Mouse (Mus musculus) right cerebral cortex, adult 2 months (tissue): Measurements from ENCODE around the gene Slc2a13.
A peak's percentile ranks its signal among the peaks of the same experiment; 100 is the strongest.

Source experiments
- DNase-seq, 2 experiments: peaks; one replicate each; pipeline ENCODE4 v3.0.0; 2021 to 2022; ENCODE audit warnings: low spot score in 2 of 2

Gene Slc2a13

DNA sequence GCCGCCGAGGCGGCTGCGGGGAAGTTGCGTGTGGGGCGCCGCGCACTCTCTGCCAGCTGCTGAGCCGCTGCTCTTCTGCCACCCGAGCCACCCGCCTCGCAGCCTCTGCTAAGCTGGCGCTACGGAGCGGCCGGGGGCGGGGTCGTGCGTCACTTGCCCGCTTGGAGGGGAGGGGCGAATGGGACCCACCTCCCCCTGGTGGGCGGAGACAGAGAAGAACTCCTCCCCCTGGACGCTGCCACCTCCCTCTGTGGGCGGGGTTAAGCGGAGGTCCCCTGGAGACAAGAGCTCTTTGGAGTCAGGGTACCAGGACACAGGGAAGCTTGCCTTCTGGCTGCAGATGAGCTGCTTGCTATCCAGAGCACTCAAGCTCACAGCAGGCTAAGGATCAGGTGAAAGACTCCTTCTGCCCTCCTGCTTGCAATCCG lies at the start of gene Slc2a13:
Gene Slc2a13, minus strand, starts transcription at position 151 of the 428 bp plus-strand sequence.
- DNase-seq = peak; percentile 88 to 90

GRCm38 (mm10) chr15:91616016-91616415 lies 43.0 kb upstream of the Slc2a13 start:
- DNase-seq = no peak

GRCm38 (mm10) chr15:91615532-91615931 lies 42.5 kb upstream of the Slc2a13 start:
- no peak for DNase-seq

GRCm38 (mm10) chr15:91613981-91614665 lies 41.1 kb upstream of the Slc2a13 start:
- peak; percentile 86 to 87 for DNase-seq

DNA sequence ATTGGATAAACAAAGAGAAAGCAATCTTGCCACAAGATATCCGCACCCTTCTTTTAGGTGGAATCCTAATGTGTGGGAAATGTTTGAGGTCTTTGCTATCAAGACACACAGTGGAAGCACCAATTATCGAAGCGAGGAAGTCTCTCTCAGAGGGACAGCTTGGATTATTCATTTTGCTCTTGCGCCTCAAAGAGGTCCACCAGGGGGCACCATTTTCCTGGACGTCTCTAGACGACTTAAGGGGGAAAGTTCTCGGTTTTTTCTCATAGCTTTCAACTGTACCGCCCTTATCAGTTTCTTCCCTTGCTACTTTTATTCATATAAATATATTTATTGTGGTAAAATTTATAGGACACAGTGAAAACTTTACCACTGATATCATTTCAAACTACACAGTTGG lies 36.7 kb upstream of the Slc2a13 start:
- peak; percentile 64 to 73 for DNase-seq

DNA sequence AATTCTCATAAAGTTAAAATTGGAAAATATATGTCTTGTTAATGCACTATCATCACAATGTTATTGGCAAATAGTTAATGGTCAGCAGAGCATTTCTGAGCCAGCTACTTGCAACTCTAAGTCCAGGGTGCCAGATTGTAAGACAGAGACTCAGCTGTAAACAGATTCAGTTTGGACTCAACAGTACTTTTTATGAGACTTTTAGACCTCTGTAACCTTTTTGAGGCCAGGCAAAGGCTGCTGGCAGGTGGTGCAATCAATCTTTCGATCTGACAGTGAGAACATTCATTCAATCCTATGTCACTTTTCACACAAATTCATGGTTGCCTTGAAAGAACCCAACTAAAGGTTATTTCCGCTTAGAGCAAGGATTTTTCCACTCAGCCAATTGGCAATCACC lies 35.8 kb upstream of the Slc2a13 start:
- DNase-seq = no peak

DNA sequence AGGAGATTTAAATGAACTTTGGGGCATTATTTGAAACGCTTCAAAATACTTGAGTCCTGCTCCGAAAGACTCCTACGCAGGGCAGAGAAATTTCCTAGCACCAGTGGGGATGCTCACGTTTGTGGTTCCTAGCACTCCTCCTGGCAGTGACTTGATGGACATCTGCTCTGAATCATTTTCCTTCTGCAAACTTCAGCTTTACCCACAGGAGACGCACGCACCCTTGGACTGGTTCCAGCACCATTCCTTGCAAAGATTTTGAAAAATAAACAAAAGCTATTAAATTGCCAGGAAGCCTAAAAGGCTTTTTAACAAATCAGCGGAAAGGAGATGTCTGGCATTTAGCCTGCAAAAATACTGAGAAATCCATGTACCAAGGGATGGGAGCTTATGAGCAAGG lies 28.1 kb upstream of the Slc2a13 start:
- DNase-seq = peak; percentile 53 to 54

DNA sequence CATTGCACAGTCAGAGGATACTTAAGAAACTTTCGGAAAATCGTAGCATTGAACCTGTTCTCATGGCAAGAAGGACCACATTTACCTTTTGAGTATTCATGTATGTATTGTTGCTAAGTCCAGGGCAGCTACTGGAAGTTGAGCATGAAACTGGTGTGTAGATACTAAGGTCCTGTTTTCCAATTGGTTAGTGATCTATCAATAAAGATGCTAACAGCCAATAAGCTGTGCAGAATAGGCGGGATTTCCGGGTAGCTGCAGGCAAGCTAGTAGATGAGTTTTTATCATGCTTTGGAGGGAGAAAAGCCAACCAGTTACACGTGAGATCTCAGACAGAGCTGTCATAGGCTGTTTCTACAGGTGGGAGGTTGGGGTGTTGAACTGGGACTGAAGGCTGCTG lies 24.2 kb upstream of the Slc2a13 start:
- DNase-seq = no peak

GRCm38 (mm10) chr15:91574492-91574891 lies 1.4 kb upstream of the Slc2a13 start:
- DNase-seq = peak; percentile 91 to 92

DNA sequence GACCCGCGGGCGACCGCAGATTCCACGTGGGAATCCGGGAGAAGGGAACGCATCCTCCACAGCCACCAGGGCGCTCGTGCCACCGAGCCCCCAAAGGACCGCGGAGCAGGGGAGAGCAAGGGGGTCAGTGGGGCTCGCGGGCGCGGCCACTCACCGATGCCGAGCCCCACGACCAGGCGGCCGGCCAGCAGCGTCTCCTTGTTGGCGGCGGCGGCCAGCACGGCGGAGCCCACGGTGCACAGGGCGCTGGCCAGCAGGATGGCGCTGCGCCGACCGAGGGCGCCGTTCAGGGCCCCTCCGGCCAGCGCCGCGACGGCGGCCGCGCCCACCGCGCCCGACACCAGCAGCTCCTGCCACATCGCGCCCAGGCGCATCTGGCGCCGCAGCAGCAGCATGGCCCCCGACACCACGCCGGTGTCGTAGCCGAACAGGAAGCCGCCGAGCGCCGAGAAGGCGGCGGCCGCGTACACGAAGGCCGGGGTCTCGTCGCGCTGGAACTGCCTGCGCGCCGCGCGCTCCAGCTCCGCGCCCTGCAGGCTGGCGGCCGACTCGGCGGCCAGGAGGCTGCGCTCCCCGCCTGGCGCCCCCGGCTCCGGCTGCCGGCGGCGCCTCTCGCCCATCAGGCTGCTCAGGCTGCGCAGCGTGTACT lies 516 bp downstream of the Slc2a13 start:
- peak in 1 of 2 experiments; percentile 31 for DNase-seq

- no peak for DNase-seq
Measured at GRCm38 (mm10) chr15:91571981-91572380, 1.1 kb downstream of the Slc2a13 start.

- DNase-seq = no peak
Measured at GRCm38 (mm10) chr15:91566784-91567183, 6.3 kb downstream of the Slc2a13 start.

DNA sequence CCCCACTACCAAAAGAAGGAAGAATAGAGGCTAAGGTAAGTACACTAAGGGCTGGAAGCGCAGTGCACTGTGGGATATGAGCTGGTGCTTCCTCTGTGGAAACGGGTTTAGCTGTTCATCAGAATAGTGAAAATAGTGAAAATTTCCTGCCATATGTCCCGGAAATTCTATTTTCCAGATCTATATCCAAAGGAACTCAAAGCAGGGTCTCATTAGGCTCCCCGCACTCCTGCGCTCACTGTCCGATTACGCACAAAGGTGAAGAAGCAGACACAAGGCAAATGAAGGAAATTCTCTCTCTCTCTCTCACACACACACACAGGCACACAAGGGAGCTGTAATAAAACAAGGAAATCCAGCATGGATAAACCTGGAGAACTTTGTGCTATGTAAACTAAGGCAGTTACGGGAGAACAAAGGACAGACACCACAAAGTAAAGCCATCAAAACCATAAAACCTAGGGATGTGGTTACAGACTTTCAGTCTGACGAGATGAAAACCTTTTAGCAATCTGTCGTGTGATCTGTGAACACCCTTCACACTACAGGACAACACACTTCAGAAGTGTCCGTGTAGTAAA lies 7.9 kb downstream of the Slc2a13 start:
- no peak for DNase-seq

DNA sequence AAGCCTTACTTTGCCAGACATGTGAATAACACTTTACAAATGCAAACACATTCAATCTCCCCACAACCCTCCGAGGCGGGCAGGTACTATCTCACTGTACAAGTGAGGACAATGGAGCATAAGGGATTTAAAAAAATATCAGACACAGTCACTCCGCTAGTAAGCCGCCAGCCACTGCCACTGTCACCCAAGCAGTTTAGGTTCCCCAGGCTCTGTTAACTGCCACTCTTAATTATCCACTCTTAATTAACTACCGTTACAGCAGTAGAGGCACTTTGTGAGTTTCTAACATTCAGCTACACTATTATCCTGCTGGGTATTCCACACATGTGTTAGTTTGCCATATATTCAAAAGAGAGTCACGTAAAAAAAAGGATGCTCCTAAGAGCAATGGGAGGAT lies 11.3 kb downstream of the Slc2a13 start:
- no peak for DNase-seq

DNA sequence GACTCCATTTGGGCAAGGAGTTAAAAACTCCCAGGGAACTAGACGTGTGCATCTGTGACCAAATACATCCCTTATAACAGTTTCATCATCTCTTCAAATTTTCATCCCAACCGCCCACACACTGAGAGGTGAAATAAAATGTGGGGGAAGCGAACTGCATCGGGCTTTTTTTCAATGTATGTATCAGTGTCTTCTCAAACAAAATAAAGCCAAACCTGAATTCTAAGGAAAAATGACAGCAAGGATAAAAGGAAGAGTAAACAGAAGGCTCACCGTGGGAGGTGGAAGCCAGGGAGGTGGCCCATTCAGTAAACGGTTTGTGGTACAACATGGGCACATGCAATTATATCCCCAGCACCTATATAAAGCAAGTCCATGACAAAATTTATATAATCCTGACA lies 17.7 kb downstream of the Slc2a13 start:
- peak; percentile 56 to 66 for DNase-seq

- DNase-seq = no peak
Measured at GRCm38 (mm10) chr15:91548586-91549268, 24.3 kb downstream of the Slc2a13 start.

- DNase-seq = no peak
Measured at GRCm38 (mm10) chr15:91544586-91544985, 28.5 kb downstream of the Slc2a13 start.

- DNase-seq = no peak
Measured at GRCm38 (mm10) chr15:91538439-91538838, 34.6 kb downstream of the Slc2a13 start.

DNA sequence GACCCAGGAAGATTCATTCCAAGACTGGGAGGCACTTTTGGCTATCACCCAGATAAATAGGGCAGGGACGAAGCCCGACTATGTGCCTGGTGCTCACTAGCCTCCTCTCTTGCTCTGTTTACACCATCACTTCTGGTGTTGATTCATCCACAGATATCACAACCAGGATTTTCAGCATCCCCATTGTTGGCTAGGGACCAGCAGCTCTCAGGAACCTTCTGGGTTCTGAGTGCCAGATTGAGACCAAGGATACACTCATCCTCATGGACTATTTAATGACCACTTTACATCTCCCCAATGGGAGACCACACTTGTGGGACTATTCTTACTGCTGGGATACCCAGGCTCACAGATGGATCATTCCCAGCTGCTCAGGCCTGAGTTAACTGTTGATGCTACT lies 46.2 kb downstream of the Slc2a13 start:
- DNase-seq = no peak

- DNase-seq = no peak
Measured at GRCm38 (mm10) chr15:91526166-91526565, 46.9 kb downstream of the Slc2a13 start.

DNA sequence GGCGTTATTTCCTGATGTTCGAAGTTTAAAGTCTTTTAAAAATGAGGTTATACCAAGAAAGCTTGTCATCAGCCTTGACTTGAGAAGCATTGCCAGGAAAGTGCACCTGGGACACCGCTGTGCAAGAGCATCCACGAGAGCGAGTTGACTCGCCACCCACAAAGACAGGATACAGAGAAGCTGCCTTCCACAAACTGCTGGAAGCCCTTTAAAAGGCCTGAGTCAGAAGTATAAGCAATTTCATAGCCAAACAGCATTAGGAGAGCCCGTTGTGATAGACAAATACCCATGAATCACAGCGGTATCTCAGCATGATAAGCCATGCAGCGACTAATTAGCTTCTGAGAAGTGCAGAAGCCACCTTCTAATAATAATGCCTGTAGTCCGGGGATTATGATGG lies 48.6 kb downstream of the Slc2a13 start:
- no peak for DNase-seq

DNA sequence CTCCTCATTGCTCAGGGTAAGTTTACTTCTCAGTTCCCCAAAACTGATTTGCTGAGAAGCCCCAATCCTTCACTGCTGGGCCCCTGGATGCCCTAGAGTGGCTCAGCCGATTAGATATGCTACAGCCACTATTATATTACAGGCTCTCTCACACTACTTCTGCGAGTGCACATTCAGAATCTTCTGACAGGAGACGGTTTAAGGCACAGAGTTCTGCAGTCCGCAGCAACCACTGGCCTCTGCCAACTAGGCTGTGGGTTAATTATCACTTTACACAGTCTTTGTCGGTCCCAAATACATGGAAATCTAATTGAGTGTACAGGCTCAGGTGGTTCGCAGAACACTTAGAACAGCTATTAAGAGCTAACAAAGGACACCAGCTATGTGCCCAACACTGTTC lies 69.8 kb downstream of the Slc2a13 start:
- no peak for DNase-seq

DNA sequence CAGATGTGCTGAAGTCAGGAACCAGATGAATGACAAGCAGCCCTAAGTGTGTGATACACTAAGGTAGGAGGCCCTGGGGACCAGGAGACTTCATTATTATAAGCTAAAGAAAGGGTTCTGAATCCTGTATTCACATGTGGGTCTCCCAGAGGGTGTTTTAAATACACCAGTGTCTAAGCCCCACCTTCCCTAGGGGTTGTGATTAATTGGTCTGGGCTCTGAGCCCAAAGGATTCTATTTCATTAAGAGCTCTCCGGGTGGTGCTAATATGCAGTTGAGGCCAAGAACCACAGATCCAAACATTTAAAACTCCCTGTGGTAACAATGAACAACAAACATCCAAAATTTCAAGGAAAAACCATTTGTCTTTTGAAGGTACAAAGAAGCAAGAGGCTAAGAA lies 70.4 kb downstream of the Slc2a13 start:
- DNase-seq = no peak
